Mouse (Mus musculus) lung, adult 2 months (tissue): ENCODE data around the gene Moap1.

Experiments
- CTCF ChIP-seq: fragments of 200-500 bp; IDR thresholded peaks from 2 replicates; pipeline ENCODE4 v1.5.1; 2011; ENCODE audit warnings: mild to moderate bottlenecking, low read length, control low read depth; ENCODE audit not compliant: insufficient read depth
- POLR2A ChIP-seq: fragments of 200-500 bp; IDR thresholded peaks from 2 replicates; pipeline ENCODE4 v1.6.1; 2011; ENCODE audit warnings: low read depth, mild to moderate bottlenecking, control low read depth, low read length, borderline replicate concordance; ENCODE audit errors: extremely low read depth

- TF ChIP-seq CTCF (no peak), POLR2A (no peak)
These were observed 41.7 kb downstream of the Moap1 start for GRCm38 (mm10) chr12:102701691-102702207.
